11 mouse cellular contexts compared by ENCODE assay signal in genomic region chr6:56322799-56323198, GRCm38 (mm10).
DNase-seq lines count a peak whose midpoint lies in the region; ATAC-seq and TF ChIP-seq lines count a peak whose summit lies in the region.
"Had no signal": no experiment of that assay in that cellular context is flagged by ENCODE, and none has a peak within 500 bp of the region (broad histone marks: within the 10 kb centered on the region; RNA-seq: fewer than 3 reads in every experiment).

No protein-coding gene starts in this region.

- no peaks in the 10 kb centered on the region for H3K9me3 ChIP-seq in limb, embryonic 14.5 days (ENCODE audit: control insufficient read depth, low read length)
- H3K9me3 ChIP-seq: embryonic facial prominence, embryonic 15.5 days; lung, embryonic 15.5 days had no signal

- no peaks in the 10 kb centered on the region for H3K4me1 ChIP-seq in limb, embryonic 14.5 days (ENCODE audit: control insufficient read depth, insufficient read depth, low read length)
- H3K4me1 ChIP-seq: lung, embryonic 15.5 days had no signal

- H3K9ac ChIP-seq in limb, embryonic 14.5 days (ENCODE audit: low read depth, low read length, severe bottlenecking): no peak overlapping the region
- H3K9ac ChIP-seq: embryonic facial prominence, embryonic 15.5 days; lung, embryonic 15.5 days had no signal

- 3% methylated on average over 3 of the region's 3 CpGs for WGBS in limb, embryonic 14.5 days

- H3K4me2 ChIP-seq in limb, embryonic 14.5 days (replicated peaks; ENCODE audit: low read depth, low read length, severe bottlenecking): no peak overlapping the region
- H3K4me2 ChIP-seq: embryonic facial prominence, embryonic 15.5 days; lung, embryonic 15.5 days had no signal

- peak; percentile 15 to 17 for DNase-seq in cerebellum, postnatal 10 days
- no peak for DNase-seq in cerebellum, postnatal 25 days
- peak; percentile 1 for DNase-seq in lung, postnatal 10 days
- no peak for DNase-seq in lung, adult 18-20 months
- DNase-seq in heart, adult 9 months (ENCODE audit: low spot score in 2 of 2): peak; percentile 18 to 42
- DNase-seq in limb, embryonic 14.5 days (ENCODE audit: low spot score): peak; percentile 14
- no peak for DNase-seq in spleen, postnatal 4 days (ENCODE audit: low spot score in 2 of 2)
- DNase-seq in urinary bladder, postnatal 14 days (ENCODE audit: low spot score): no peak

- H3K36me3 ChIP-seq in limb, embryonic 14.5 days (ENCODE audit: control insufficient read depth, insufficient read depth, low read length): no peaks in the 10 kb centered on the region
- H3K36me3 ChIP-seq: embryonic facial prominence, embryonic 15.5 days; lung, embryonic 15.5 days had no signal

- TF ChIP-seq POLR2A in limb, embryonic 14.5 days (IDR thresholded peaks at IDR 0.05; ENCODE audit: borderline replicate concordance, extremely low read depth, insufficient read depth, insufficient read length): no peak

- peak; percentile 77 for ATAC-seq in limb, embryonic 14.5 days (ENCODE audit: low FRiP score, low read depth)
- ATAC-seq: Patski had no signal

- H3K4me3 ChIP-seq in limb, embryonic 14.5 days (replicated peaks; ENCODE audit: low read length): no peak overlapping the region
- H3K4me3 ChIP-seq: embryonic facial prominence, embryonic 15.5 days; lung, embryonic 15.5 days had no signal

- H3K27ac ChIP-seq in limb, embryonic 14.5 days (replicated peaks; ENCODE audit: low read depth, low read length): no peak overlapping the region
- H3K27ac ChIP-seq: embryonic facial prominence, embryonic 15.5 days; lung, embryonic 15.5 days had no signal

- no peaks in the 10 kb centered on the region for H3K27me3 ChIP-seq in limb, embryonic 14.5 days (ENCODE audit: control insufficient read depth, insufficient read depth, low read length)
- H3K27me3 ChIP-seq: embryonic facial prominence, embryonic 15.5 days; lung, embryonic 15.5 days had no signal

Comparison
In these comparisons a context has a peak if more than half of its experiments do, and no peak if none do; other contexts are left out.
1. DNase-seq: peak in cerebellum, postnatal 10 days (2 of 2), lung, postnatal 10 days (single experiment), heart, adult 9 months (2 of 2) and limb, embryonic 14.5 days (single experiment); none in cerebellum, postnatal 25 days (0 of 2), lung, adult 18-20 months (0 of 2), spleen, postnatal 4 days (0 of 2) and urinary bladder, postnatal 14 days (single experiment).